Mouse (Mus musculus) intestine, embryonic 14.5 days (tissue): ENCODE measurements at regions not wholly inside any gene's neighbourhood (a gene's known extent, or its start where the extent isn't known, plus 50 kb on each side); places are given as distances from the start of the nearest gene placed in this dataset.

Experiments
- ATAC-seq: fragments of 200-750 bp; cut with Nextera tagmentation; replicated peaks from 2 replicates; pipeline ENCODE4 v1.8.0; 2017; ENCODE audit warnings: low read depth, moderate number of reproducible peaks, moderate TSS enrichment, moderate library complexity; ENCODE audit not compliant: low FRiP score, low TSS enrichment
- DNase-seq: peaks from one replicate; pipeline ENCODE4 v3.0.0-alpha.2; 2018; ENCODE audit warnings: low spot score
- H3K27ac ChIP-seq: fragments of 300-500 bp; sonication (generic); 2 replicates; pipeline ENCODE4 v1.5.1; 2014; ENCODE audit warnings: low read depth, mild to moderate bottlenecking, control low read depth
- H3K27me3 ChIP-seq: fragments of 300-500 bp; sonication (generic); replicated peaks from 2 replicates; pipeline ENCODE4 v1.6.1; 2014; ENCODE audit warnings: low read length, control low read depth; ENCODE audit not compliant: control insufficient read depth, insufficient read depth
- H3K36me3 ChIP-seq: fragments of 300-500 bp; sonication (generic); 2 replicates; pipeline ENCODE4 v1.6.1; 2014; ENCODE audit warnings: low read length, control low read depth; ENCODE audit not compliant: control insufficient read depth, insufficient read depth
- H3K4me1 ChIP-seq: fragments of 300-500 bp; sonication (generic); replicated peaks from 2 replicates; pipeline ENCODE4 v1.6.1; 2014; ENCODE audit warnings: low read length, control low read depth, mixed read lengths; ENCODE audit not compliant: control insufficient read depth, insufficient read depth
- H3K4me2 ChIP-seq: fragments of 300-500 bp; sonication (generic); 2 replicates; pipeline ENCODE4 v1.6.1; 2014; ENCODE audit warnings: low read length
- H3K4me3 ChIP-seq: fragments of 300-500 bp; sonication (generic); 2 replicates; pipeline ENCODE4 v1.5.1; 2014; ENCODE audit warnings: low read depth, low read length, control low read depth, mixed read lengths
- H3K9ac ChIP-seq: fragments of 300-500 bp; sonication (generic); 2 replicates; pipeline ENCODE4 v1.6.1; 2014; ENCODE audit warnings: mild to moderate bottlenecking, low read length
- H3K9me3 ChIP-seq: fragments of 300-500 bp; sonication (generic); 2 replicates; pipeline ENCODE4 v1.6.1; 2016; ENCODE audit warnings: low read length, control low read depth; ENCODE audit not compliant: control insufficient read depth
- WGBS: fragments of 180-500 bp; shearing (Covaris S2); extraction: QIAGEN DNeasy Blood & Tissue Kit; methylation state at CpG from one replicate; pipeline ENCODE4 v1.1.7; 2014; 5-methylcytosine and 5-hydroxymethylcytosine counted together

GRCm38 (mm10) chr1:61084732-61085131 is 107.0 kb downstream of the Icos start:
- H3K27ac ChIP-seq, result no peak overlapping the region
- no peaks in the 10 kb centered on the region for H3K27me3 ChIP-seq
- no peak overlapping the region for H3K4me3 ChIP-seq
- no peaks in the 10 kb centered on the region for H3K36me3 ChIP-seq
- ATAC-seq, result no peak
- no peak overlapping the region for H3K9ac ChIP-seq
- no peaks in the 10 kb centered on the region for H3K4me1 ChIP-seq
- 0 out of 2 replicates have a peak, but pooled peaks cover 2% of the 10 kb centered on the region for H3K9me3 ChIP-seq
- DNase-seq, result no peak
- H3K4me2 ChIP-seq, result no peak overlapping the region

GRCm38 (mm10) chr1:61086811-61087210 is 109.1 kb downstream of the Icos start:
- no peak overlapping the region for H3K4me3 ChIP-seq
- H3K27ac ChIP-seq, result no peak overlapping the region
- no peaks in the 10 kb centered on the region for H3K4me1 ChIP-seq
- no peaks in the 10 kb centered on the region for H3K27me3 ChIP-seq
- H3K9me3 ChIP-seq, result 0 out of 2 replicates have a peak, but pooled peaks cover 2% of the 10 kb centered on the region
- no peak overlapping the region for H3K4me2 ChIP-seq
- no peak for DNase-seq
- no peak for ATAC-seq
- no peak overlapping the region for H3K9ac ChIP-seq
- 82% methylated on average over 5 of the region's 5 CpGs for WGBS
- no peaks in the 10 kb centered on the region for H3K36me3 ChIP-seq

GRCm38 (mm10) chr1:61090801-61091200 is 113.1 kb downstream of the Icos start:
- no peaks in the 10 kb centered on the region for H3K9me3 ChIP-seq
- no peak overlapping the region for H3K4me2 ChIP-seq
- ATAC-seq (no peak), DNase-seq (peak; percentile 6)
- no peaks in the 10 kb centered on the region for H3K4me1 ChIP-seq
- H3K9ac ChIP-seq, result no peak overlapping the region
- no peaks in the 10 kb centered on the region for H3K27me3 ChIP-seq
- H3K27ac ChIP-seq, result no peak overlapping the region
- H3K36me3 ChIP-seq, result no peaks in the 10 kb centered on the region
- no peak overlapping the region for H3K4me3 ChIP-seq
- 78% methylated on average over 1 of the region's 1 CpGs for WGBS

DNA sequence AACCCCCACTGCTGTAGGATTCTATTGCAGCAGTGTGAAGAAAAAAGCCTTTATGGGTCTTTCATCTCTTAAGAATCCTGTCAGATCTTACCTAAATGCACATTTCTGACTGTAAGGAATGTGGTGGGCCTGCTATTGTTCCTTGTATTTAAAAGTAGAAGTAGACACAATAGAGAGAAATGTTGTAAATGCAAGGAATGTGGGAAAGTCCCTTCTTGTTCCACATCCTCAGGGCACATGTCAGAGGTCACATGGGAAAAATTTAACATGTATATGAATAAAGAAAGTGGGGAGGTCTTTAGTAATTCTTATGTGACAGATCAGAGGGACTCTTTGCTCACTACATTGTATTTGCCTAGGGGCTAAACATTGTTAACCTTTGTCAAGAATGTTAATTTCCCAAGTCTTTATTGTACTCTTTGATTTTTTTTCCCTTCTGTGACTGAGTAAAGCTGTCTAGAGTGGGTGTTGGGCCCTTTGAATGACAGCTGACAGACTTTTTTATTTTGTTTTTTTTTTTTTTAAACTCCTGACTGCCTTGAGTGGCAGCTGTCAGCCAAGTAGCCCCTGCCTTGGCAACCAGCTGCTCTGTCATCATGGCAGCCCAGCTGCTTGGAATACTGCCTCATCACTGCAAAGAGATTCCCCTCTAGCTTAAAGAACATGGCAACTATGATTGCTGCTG is 117.9 kb downstream of the Icos start:
- ATAC-seq, result no peak
- Histone ChIP-seq H3K4me2 (no peak overlapping the region), H3K9ac (no peak overlapping the region), H3K36me3 (no peaks in the 10 kb centered on the region), H3K27ac (no peak overlapping the region), H3K9me3 (no peaks in the 10 kb centered on the region), H3K4me1 (no peaks in the 10 kb centered on the region), H3K4me3 (no peak overlapping the region), H3K27me3 (no peaks in the 10 kb centered on the region)
- DNase-seq, result no peak

DNA sequence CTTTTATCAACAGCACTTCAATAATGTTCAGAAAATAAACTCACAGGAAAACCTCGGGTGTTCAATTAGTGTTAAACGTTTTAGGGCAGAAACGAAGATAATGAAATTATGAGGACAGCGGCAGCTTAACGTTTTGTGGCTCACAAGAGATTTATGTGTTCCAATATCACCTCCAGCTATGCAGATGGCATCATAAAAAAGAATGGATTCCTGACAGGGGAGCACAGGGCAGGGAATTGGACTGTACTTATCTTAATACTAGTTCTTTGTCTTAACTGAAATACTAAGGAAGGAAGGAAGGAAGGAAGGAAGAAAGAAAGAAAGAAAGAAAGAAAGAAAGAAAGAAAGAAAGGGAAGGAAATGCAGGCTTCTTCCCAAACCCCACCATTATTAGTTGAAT is 121.6 kb downstream of the Icos start:
- no peak overlapping the region for H3K4me3 ChIP-seq
- no peaks in the 10 kb centered on the region for H3K36me3 ChIP-seq
- H3K4me1 ChIP-seq, result no peaks in the 10 kb centered on the region; the same call in 1 of the 2 replicates
- 33% methylated on average over 5 of the region's 5 CpGs for WGBS
- no peak for ATAC-seq
- H3K27ac ChIP-seq, result no peak overlapping the region
- no peak overlapping the region for H3K4me2 ChIP-seq
- H3K9ac ChIP-seq, result no peak overlapping the region
- no peak for DNase-seq
- H3K27me3 ChIP-seq, result no peaks in the 10 kb centered on the region
- no peaks in the 10 kb centered on the region for H3K9me3 ChIP-seq

GRCm38 (mm10) chr1:61101679-61102078 is 124.0 kb downstream of the Icos start:
- DNase-seq, result no peak

DNA sequence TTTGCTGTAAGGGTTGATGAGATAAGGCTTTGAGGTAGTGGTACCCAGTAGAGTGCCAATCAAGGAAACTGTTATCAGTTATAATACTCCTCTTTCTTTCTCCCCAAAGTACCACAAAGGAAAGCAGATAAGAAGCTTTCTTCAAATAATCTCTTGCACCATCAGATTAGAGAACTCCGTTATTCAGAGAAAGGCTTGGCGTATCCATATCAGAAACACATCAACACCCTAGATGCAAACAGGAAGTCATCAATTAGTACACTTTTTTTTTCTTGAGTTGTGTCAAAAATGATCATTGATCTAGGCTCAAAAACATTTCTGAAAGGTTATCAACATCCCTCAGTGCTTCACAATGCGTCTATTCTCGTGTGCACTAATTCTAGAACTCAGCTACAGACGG is 124.6 kb downstream of the Icos start:
- ATAC-seq, result no peak
- WGBS, result 79% methylated on average over 5 of the region's 5 CpGs

More at GRCm38 (mm10) chr1:61101679-61102078, 124.0 kb downstream of the Icos start:
- H3K4me1 ChIP-seq, result no peaks in the 10 kb centered on the region; the same call in 1 of the 2 replicates
- WGBS, result 55% methylated on average over 4 of the region's 4 CpGs
- H3K4me3 ChIP-seq, result no peak overlapping the region
- no peak overlapping the region for H3K9ac ChIP-seq
- no peak overlapping the region for H3K27ac ChIP-seq
- no peaks in the 10 kb centered on the region for H3K27me3 ChIP-seq
- no peak for ATAC-seq
- H3K4me2 ChIP-seq, result no peak overlapping the region
- no peaks in the 10 kb centered on the region for H3K36me3 ChIP-seq
- no peaks in the 10 kb centered on the region for H3K9me3 ChIP-seq

GRCm38 (mm10) chr1:61103581-61103980 is 125.9 kb downstream of the Icos start:
- no peaks in the 10 kb centered on the region for H3K9me3 ChIP-seq
- no peak overlapping the region for H3K27ac ChIP-seq
- 48% methylated on average over 12 of the region's 12 CpGs for WGBS
- H3K4me3 ChIP-seq, result no peak overlapping the region
- H3K36me3 ChIP-seq, result no peaks in the 10 kb centered on the region
- no peak for ATAC-seq
- H3K27me3 ChIP-seq, result no peaks in the 10 kb centered on the region
- no peak for DNase-seq
- no peaks in the 10 kb centered on the region; the same call in 1 of the 2 replicates for H3K4me1 ChIP-seq
- no peak overlapping the region for H3K9ac ChIP-seq
- H3K4me2 ChIP-seq, result no peak overlapping the region

More for the DNA sequence above, 124.6 kb downstream of the Icos start:
- Histone ChIP-seq H3K27ac (no peak overlapping the region), H3K4me1 (no peaks in the 10 kb centered on the region; the same call in 1 of the 2 replicates), H3K4me3 (no peak overlapping the region), H3K9ac (no peak overlapping the region), H3K36me3 (no peaks in the 10 kb centered on the region), H3K4me2 (no peak overlapping the region), H3K27me3 (no peaks in the 10 kb centered on the region), H3K9me3 (no peaks in the 10 kb centered on the region)
- DNase-seq, result no peak

GRCm38 (mm10) chr1:61111731-61112309 is 134.1 kb downstream of the Icos start:
- H3K4me3 ChIP-seq, result no peak overlapping the region
- no peak overlapping the region for H3K27ac ChIP-seq
- H3K9ac ChIP-seq, result no peak overlapping the region
- H3K4me1 ChIP-seq, result no peaks in the 10 kb centered on the region
- WGBS, result 85% methylated on average over 13 of the region's 13 CpGs
- H3K27me3 ChIP-seq, result no peaks in the 10 kb centered on the region
- no peaks in the 10 kb centered on the region for H3K9me3 ChIP-seq
- DNase-seq (no peak), ATAC-seq (no peak)
- no peak overlapping the region for H3K4me2 ChIP-seq
- no peaks in the 10 kb centered on the region for H3K36me3 ChIP-seq
